Mouse (Mus musculus) midbrain, embryonic 13.5 days (tissue): ENCODE results near the gene Gm17535. TPM values are rescaled to one million over a fixed set of nuclear protein-coding genes. Genes with fewer than 3 reads are reported as not detected.
"Not testable (repeated sequence)": the region's sequence is repeated elsewhere in the genome, so short reads cannot be mapped to it uniquely, and the experiment has no call there.

ENCODE experiments used
- ATAC-seq: fragments of 200-750 bp; cut with Nextera tagmentation; 2 replicates; pipeline ENCODE4 v1.8.0; 2017; ENCODE audit warnings: mild to moderate bottlenecking, moderate TSS enrichment, moderate library complexity
- H3K27ac ChIP-seq: fragments of 300-500 bp; sonication (generic); 2 replicates; pipeline ENCODE4 v1.5.1; 2015; ENCODE audit warnings: inconsistent platforms, mild to moderate bottlenecking, moderate library complexity
- H3K27me3 ChIP-seq: fragments of 300-500 bp; sonication (generic); 2 replicates; pipeline ENCODE4 v1.6.1; 2015; ENCODE audit warnings: mild to moderate bottlenecking, inconsistent platforms
- H3K36me3 ChIP-seq: fragments of 300-500 bp; sonication (generic); 2 replicates; pipeline ENCODE4 v1.6.1; 2015; ENCODE audit warnings: mild to moderate bottlenecking, inconsistent platforms
- H3K4me1 ChIP-seq: fragments of 300-500 bp; sonication (generic); replicated peaks from 2 replicates; pipeline ENCODE4 v1.6.1; 2015; ENCODE audit warnings: inconsistent platforms
- H3K4me2 ChIP-seq: fragments of 300-500 bp; sonication (generic); replicated peaks from 2 replicates; pipeline ENCODE4 v1.6.1; 2015; ENCODE audit warnings: moderate library complexity, mild to moderate bottlenecking, inconsistent platforms
- H3K4me3 ChIP-seq: fragments of 300-500 bp; sonication (generic); replicated peaks from 2 replicates; pipeline ENCODE4 v1.5.1; 2015; ENCODE audit warnings: mild to moderate bottlenecking, inconsistent platforms
- H3K9ac ChIP-seq: fragments of 300-500 bp; sonication (generic); replicated peaks from 2 replicates; pipeline ENCODE4 v1.6.1; 2015; ENCODE audit warnings: mild to moderate bottlenecking, inconsistent platforms
- H3K9me3 ChIP-seq: fragments of 300-500 bp; sonication (generic); 2 replicates; pipeline ENCODE4 v1.6.1; 2016; ENCODE audit warnings: mild to moderate bottlenecking, inconsistent platforms
- WGBS: fragments of 180-500 bp; shearing (Covaris S2); methylation state at CpG from one replicate; pipeline ENCODE4 v1.1.7; 2015; 5-methylcytosine and 5-hydroxymethylcytosine counted together
- polyA plus RNA-seq: library from polyadenylated mRNA; unstranded; fragments of >200 nt; fragmentation: Nextera tagmentation; extraction: Ambion mirVana; gene quantifications from 2 replicates; pipeline ENCODE4 v1.2.1, GENCODE M21; 2015

Gene Gm17535
- polyA plus RNA-seq: not detected in 2 replicates

DNA sequence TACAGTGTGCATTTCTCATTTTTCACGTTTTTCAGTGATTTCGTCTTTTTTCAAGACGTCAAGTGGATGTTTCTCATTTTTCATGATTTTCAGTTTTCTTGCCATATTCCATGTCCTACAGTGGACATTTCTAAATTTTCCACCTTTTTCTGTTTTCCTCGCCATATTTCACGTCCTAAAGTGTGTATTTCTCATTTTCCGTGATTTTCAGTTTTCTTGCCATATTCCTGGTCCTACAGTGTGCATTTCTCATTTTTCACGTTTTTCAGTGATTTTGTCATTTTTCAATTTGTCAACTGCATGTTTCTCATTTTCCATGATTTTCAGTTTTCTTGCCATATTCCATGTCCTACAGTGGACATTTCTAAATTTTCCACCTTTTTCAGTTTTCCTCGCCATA, at the start of gene Gm17535:
Gene Gm17535 (plus strand): TSS at position 301 of the 400 bp plus-strand sequence.
- not testable (repeated sequence) for H3K4me1 ChIP-seq, H3K36me3 ChIP-seq, H3K9ac ChIP-seq, H3K27me3 ChIP-seq, H3K4me3 ChIP-seq, H3K9me3 ChIP-seq, H3K4me2 ChIP-seq, H3K27ac ChIP-seq, ATAC-seq
- 69% methylated on average over 1 of the region's 8 CpGs for WGBS

DNA sequence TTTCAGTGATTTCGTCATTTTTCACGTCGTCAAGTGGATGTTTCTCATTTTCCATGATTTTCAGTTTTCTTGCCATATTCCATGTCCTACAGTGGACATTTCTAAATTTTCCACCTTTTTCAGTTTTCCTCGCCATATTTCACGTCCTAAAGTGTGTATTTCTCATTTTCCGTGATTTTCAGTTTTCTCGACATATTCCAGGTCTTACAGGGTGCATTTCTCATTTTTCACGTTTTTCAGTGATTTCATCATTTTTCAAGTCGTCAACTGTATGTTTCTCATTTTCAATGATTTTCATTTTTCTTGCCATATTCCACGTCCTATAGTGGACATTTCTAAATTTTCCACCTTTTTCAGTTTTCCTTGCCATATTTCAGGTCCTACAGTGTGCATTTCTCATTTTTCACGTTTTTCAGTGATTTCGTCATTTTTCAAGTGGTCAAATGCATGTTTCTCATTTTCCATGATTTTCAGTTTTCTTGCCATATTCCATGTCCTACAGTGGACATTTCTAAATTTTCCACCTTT, 33.9 kb upstream of the Gm17535 start, which contains the start of gene Gm10722:
Gene Gm10722 (plus strand): TSS at position 478 of the 528 bp plus-strand sequence.
- not testable (repeated sequence) for H3K9me3 ChIP-seq, H3K4me3 ChIP-seq
- WGBS: 75% methylated on average over 12 of the region's 12 CpGs

DNA sequence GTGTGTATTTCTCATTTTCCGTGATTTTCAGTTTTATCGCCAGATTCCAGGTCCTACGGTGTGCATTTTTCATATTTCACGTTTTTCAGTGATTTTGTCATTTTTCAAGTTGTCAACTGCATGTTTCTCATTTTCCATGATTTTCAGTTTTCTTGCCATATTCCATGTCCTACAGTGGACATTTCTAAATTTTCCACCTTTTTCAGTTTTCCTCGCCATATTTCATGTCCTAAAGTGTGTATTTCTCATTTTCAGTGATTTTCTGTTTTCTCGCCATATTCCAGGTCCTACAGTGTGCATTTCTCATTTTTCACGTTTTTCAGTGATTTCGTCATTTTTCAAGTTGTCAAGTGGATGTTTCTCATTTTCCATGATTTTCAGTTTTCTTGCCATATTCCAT, 33.4 kb upstream of the Gm17535 start:
- not testable (repeated sequence) for ATAC-seq, H3K9ac ChIP-seq, H3K4me2 ChIP-seq, H3K27ac ChIP-seq, H3K4me1 ChIP-seq, H3K27me3 ChIP-seq, H3K9me3 ChIP-seq, H3K36me3 ChIP-seq, H3K4me3 ChIP-seq
- WGBS: 65% methylated on average over 8 of the region's 8 CpGs

More for the DNA sequence above, 33.9 kb upstream of the Gm17535 start, which contains the start of gene Gm10722:
- not testable (repeated sequence) for H3K4me1 ChIP-seq, H3K27ac ChIP-seq, H3K27me3 ChIP-seq, ATAC-seq, H3K9ac ChIP-seq, H3K36me3 ChIP-seq, H3K4me2 ChIP-seq

DNA sequence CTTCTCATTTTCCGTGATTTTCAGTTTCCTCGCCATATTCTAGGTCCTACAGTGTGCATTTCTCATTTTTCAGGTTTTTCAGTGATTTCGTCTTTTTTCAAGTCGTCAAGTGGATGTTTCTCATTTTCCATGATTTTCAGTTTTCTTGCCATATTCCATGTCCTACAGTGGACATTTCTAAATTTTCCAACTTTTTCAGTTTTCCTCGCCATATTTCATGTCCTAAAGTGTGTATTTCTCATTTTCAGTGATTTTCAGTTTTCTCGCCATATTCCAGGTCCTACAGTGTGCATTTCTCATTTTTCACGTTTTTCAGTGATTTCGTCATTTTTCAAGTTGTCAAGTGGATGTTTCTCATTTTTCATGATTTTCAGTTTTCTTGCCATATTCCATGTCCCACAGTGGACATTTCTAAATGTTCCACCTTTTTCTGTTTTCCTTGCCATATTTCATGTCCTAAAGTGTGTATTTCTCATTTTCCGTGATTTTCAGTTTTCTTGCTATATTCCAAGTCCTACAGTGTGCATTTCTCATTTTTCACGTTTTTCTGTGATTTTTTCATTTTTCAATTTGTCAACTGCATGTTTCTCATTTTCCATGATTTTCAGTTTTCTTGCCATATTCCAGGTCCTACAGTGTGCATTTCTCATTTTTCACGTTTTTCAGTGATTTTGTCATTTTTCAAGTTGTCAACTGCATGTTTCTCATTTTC, 32.3 kb upstream of the Gm17535 start:
- H3K27ac ChIP-seq, H3K27me3 ChIP-seq, H3K9me3 ChIP-seq, H3K9ac ChIP-seq, H3K4me1 ChIP-seq, H3K4me2 ChIP-seq, H3K36me3 ChIP-seq, H3K4me3 ChIP-seq: not testable (repeated sequence)
- 70% methylated on average over 9 of the region's 11 CpGs for WGBS
- peak; percentile 90 for ATAC-seq

DNA sequence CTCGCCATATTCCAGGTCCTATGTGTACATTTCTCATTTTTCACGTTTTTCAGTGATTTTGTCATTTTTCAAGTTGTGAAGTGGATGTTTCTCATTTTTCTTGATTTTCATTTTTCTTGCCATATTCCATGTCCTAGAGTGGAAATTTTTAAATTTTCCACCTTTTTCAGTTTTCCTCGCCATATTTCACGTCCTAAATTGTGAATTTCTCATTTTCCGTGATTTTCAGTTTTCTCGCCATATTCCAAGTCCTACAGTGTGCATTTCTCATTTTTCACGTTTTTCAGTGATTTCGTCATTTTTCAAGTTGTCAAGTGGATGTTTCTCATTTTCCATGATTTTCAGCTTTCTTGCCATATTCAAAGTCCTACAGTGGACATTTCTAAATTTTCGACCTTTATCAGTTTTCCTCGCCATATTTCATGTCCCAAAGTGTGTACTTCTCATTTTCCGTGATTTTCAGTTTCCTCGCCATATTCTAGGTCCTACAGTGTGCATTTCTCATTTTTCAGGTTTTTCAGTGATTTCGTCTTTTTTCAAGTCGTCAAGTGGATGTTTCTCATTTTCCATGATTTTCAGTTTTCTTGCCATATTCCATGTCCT, 31.5 kb upstream of the Gm17535 start, which contains the start of gene Gm11168:
Gene Gm11168 (plus strand): TSS at position 553 of the 603 bp plus-strand sequence.
- H3K27ac ChIP-seq, H3K9me3 ChIP-seq, H3K27me3 ChIP-seq, ATAC-seq, H3K9ac ChIP-seq, H3K4me3 ChIP-seq, H3K36me3 ChIP-seq, H3K4me2 ChIP-seq, H3K4me1 ChIP-seq: not testable (repeated sequence)
- 74% methylated on average over 6 of the region's 14 CpGs for WGBS

DNA sequence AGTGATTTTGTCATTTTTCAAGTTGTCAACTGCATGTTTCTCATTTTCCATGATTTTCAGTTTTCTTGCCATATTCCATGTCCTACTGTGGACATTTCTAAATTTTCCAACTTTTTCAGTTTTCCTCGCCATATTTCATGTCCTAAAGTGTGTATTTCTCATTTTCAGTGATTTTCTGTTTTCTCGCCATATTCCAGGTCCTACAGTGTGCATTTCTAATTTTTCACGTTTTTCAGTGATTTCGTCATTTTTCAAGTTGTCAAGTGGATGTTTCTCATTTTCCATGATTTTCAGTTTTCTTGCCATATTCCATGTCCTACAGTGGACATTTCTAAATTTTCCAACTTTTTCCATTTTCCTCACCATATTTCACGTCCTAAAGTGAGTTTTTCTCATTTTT, 28.2 kb upstream of the Gm17535 start:
- 85% methylated on average over 1 of the region's 5 CpGs for WGBS
- H3K4me2 ChIP-seq, H3K9me3 ChIP-seq, H3K27ac ChIP-seq, H3K9ac ChIP-seq, H3K4me1 ChIP-seq, H3K27me3 ChIP-seq, ATAC-seq, H3K36me3 ChIP-seq, H3K4me3 ChIP-seq: not testable (repeated sequence)

DNA sequence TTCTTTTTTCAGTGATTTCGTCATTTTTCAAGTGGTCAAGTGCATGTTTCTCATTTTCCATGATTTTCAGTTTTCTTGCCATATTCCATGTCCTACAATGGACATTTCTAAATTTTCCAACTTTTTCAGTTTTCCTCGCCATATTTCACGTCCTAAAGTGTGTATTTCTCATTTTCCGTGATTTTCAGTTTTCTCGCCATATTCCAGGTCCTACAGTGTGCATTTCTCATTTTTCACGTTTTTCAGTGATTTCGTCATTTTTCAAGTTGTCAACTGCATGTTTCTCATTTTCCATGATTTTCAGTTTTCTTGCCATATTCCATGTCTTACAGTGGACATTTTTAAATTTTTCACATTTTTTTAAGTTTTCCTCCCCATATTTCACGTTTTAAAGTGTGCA, 27.8 kb upstream of the Gm17535 start:
- H3K4me3 ChIP-seq, H3K27ac ChIP-seq, H3K27me3 ChIP-seq, H3K9ac ChIP-seq, H3K4me1 ChIP-seq, H3K4me2 ChIP-seq, H3K9me3 ChIP-seq, H3K36me3 ChIP-seq: not testable (repeated sequence)
- peak; percentile 77 for ATAC-seq
- WGBS: 74% methylated on average over 8 of the region's 8 CpGs

DNA sequence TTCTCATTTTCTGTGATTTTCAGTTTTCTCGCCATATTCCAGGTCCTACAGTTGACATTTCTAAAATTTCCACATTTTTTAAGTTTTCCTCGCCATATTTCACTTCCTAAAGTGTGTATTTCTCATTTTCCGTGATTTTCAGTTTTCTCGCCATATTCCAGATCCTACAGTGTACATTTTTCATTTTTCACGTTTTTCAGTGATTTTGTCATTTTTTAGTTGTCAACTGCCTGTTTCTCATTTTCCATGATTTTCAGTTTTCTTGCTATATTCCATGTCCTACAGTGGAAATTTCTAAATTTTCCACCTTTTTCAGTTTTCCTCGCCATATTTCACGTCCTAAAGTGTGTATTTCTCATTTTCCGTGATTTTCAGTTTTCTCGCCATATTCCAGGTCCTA, 27.1 kb upstream of the Gm17535 start:
- H3K27ac ChIP-seq, H3K9me3 ChIP-seq, H3K4me3 ChIP-seq, H3K27me3 ChIP-seq, H3K4me2 ChIP-seq, H3K36me3 ChIP-seq, H3K9ac ChIP-seq, H3K4me1 ChIP-seq: not testable (repeated sequence)
- WGBS: 80% methylated on average over 8 of the region's 9 CpGs
- peak; percentile 37 for ATAC-seq

DNA sequence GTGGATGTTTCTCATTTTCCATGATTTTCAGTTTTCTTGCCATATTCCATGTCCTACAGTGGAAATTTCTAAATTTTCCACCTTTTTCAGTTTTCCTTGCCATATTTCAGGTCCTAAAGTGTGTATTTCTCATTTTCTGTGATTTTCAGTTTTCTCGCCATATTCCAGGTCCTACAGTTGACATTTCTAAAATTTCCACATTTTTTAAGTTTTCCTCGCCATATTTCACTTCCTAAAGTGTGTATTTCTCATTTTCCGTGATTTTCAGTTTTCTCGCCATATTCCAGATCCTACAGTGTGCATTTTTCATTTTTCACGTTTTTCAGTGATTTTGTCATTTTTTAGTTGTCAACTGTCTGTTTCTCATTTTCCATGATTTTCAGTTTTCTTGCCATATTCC, 25.1 kb upstream of the Gm17535 start:
- not testable (repeated sequence) for H3K27me3 ChIP-seq, H3K4me3 ChIP-seq, H3K9ac ChIP-seq, H3K27ac ChIP-seq, H3K4me1 ChIP-seq, H3K9me3 ChIP-seq, H3K36me3 ChIP-seq, H3K4me2 ChIP-seq
- peak; percentile 60 for ATAC-seq
- WGBS: no CpG with 5 or more reads among the region's 5 CpGs

DNA sequence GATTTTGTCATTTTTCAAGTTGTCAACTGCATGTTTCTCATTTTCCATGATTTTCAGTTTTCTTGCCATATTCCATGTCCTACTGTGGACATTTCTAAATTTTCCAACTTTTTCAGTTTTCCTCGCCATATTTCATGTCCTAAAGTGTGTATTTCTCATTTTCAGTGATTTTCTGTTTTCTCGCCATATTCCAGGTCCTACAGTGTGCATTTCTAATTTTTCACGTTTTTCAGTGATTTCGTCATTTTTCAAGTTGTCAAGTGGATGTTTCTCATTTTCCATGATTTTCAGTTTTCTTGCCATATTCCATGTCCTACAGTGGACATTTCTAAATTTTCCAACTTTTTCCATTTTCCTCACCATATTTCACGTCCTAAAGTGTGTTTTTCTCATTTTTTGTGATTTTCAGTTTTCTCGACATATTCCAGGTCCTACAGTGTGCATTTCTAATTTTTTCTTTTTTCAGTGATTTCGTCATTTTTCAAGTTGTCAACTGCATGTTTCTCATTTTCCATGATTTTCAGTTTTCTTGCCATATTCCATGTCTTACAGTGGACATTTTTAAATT, 22.3 kb upstream of the Gm17535 start:
- H3K36me3 ChIP-seq, H3K4me3 ChIP-seq, H3K4me2 ChIP-seq, H3K9ac ChIP-seq, H3K9me3 ChIP-seq, H3K27ac ChIP-seq, H3K27me3 ChIP-seq, ATAC-seq, H3K4me1 ChIP-seq: not testable (repeated sequence)
- 83% methylated on average over 3 of the region's 7 CpGs for WGBS

DNA sequence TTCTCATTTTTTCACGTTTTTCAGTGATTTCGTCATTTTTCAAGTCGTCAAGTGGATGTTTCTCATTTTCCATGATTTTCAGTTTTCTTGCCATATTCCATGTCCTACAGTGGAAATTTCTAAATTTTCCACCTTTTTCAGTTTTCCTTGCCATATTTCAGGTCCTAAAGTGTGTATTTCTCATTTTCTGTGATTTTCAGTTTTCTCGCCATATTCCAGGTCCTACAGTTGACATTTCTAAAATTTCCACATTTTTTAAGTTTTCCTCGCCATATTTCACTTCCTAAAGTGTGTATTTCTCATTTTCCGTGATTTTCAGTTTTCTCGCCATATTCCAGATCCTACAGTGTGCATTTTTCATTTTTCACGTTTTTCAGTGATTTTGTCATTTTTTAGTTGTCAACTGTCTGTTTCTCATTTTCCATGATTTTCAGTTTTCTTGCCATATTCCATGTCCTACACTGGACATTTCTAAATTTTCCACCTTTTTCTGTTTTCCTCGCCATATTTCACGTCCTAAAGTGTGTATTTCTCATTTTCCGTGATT, 21.6 kb upstream of the Gm17535 start, which contains the start of gene Gm10721:
Gene Gm10721 (plus strand): TSS at position 408 of the 547 bp plus-strand sequence.
- ATAC-seq: peak; percentile 37; the same call in 1 of the 2 replicates
- WGBS: no CpG with 5 or more reads among the region's 11 CpGs
- not testable (repeated sequence) for H3K4me1 ChIP-seq, H3K9me3 ChIP-seq, H3K36me3 ChIP-seq, H3K27me3 ChIP-seq, H3K4me2 ChIP-seq, H3K4me3 ChIP-seq, H3K9ac ChIP-seq, H3K27ac ChIP-seq

DNA sequence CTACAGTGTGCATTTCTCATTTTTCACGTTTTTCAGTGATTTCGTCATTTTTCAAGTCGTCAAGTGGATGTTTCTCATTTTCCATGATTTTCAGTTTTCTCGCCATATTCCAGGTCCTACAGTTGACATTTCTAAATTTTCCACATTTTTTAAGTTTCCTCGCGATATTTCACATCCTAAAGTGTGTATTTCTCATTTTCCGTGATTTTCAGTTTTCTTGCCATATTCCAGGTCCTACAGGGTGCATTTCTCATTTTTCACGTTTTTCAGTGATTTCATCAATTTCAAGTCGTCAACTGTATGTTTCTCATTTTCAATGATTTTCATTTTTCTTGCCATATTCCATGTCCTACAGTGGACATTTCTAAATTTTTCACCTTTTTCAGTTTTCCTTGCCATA, 19.0 kb upstream of the Gm17535 start, which contains the start of gene Gm10720:
Gene Gm10720 (plus strand): TSS at position 301 of the 400 bp plus-strand sequence.
- not testable (repeated sequence) for H3K4me1 ChIP-seq, H3K27me3 ChIP-seq, H3K27ac ChIP-seq, ATAC-seq, H3K9ac ChIP-seq, H3K4me2 ChIP-seq, H3K36me3 ChIP-seq, H3K4me3 ChIP-seq, H3K9me3 ChIP-seq
- 75% methylated on average over 5 of the region's 9 CpGs for WGBS
